Mouse (Mus musculus) thymus, postnatal 0 days (tissue): ENCODE results near the gene Fgfr2. TPM values are rescaled to one million over a fixed set of nuclear protein-coding genes. Genes with fewer than 3 reads are reported as not detected.

Experiments used
- DNase-seq: peaks from one replicate; pipeline ENCODE4 v3.0.0-alpha.2; 2015; ENCODE audit warnings: low spot score
- polyA plus RNA-seq: library from polyadenylated mRNA; unstranded; fragments of >200 nt; fragmentation: Nextera tagmentation; extraction: Ambion mirVana; gene quantifications from 2 replicates; pipeline ENCODE4 v1.2.1, GENCODE M21; 2015

Gene Fgfr2
- polyA plus RNA-seq, 1 experiment from 2014 or later = 23.6 TPM

- DNase-seq = peak; percentile 9
These were observed 835.8 kb downstream of the Fgfr2 start for GRCm38 (mm10) chr7:132287340-132287664.

DNA sequence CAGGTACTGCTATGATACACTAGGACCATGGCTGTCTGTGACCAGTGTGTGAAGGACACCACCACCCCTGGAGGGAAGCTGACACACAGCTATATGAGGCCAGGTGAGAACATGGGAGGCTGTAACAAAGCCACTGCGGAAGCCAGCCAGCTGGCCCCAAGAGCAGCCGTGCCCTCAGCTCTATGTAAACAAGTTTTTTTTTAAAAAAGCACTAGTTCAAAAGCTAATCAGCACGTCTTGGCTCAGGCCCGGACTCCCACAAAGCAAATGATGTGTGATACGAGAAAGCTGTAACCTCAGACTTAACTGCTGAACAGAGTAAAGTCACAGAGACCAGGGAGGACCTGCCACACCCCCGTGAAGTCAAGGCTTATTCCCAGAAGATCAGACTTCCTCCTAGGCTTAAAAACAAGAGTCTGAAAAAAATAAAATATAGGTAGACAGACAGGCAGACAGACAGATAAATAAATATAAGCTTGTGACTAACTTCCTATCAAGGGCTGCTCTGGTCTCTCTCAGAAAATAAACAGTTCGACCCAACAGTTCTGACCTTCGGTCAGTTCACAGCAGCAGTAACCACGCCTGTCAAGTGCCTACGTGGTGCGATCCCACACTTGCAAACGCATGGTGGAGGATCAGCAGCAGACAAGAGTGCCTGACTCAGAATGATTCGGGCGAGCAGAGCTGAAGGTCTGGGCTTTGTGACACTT lies 836.4 kb downstream of the Fgfr2 start:
- peak; percentile 47 for DNase-seq

GRCm38 (mm10) chr7:132284795-132285194 lies 838.4 kb downstream of the Fgfr2 start:
- no peak for DNase-seq

DNA sequence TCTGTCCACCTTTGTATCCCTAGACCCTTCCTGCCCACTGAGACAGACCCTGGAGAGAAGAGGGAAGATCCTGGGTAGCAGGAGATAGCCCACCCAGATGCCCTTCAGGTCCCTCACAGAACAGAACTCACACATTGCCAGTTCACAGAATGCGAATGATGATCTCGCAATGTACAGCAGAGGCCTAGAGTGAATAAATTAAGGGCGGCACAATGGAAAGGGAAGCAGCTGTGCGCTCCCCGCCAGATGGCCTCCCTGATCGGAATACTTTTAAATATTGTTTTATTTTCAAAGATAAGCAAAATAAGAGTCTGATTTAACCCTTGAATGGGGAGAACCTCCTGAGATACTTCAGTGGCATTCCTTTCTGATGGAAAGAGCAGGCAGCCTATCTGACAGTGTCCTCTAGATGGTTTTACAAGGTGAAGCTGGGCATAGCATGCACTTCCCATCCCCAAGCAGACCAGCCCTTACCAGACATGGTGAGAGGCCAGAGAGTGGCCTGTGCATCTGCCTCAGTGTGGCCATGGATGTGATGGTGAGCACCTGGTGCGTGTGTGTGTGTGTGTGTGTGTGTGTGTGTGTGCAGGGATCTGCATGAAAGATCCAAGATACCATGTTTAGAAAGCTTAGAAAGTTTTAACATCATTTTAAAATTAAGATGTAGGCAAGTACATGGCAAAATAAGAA lies 839.0 kb downstream of the Fgfr2 start:
- no peak for DNase-seq

- no peak for DNase-seq
These were observed 840.6 kb downstream of the Fgfr2 start for GRCm38 (mm10) chr7:132282576-132282975.

DNA sequence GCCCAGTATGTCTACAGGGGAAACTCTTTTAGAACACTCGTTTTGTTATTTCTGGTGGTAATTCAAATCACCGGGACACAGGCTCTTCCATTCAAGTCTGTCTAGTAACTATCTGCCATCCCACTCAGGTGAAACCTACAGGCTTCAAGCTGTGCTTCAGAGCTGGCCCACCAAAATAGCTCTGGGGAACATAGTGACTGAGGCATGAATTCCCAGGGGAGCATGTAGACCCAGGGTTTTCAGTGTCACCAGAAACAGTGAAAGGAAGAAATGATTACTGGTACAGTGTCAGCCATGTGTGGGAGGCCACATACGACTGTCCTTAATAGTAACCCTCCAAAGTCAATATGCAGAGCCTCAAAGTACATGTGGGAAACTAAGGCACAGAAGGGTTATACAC lies 841.0 kb downstream of the Fgfr2 start:
- DNase-seq = no peak

DNA sequence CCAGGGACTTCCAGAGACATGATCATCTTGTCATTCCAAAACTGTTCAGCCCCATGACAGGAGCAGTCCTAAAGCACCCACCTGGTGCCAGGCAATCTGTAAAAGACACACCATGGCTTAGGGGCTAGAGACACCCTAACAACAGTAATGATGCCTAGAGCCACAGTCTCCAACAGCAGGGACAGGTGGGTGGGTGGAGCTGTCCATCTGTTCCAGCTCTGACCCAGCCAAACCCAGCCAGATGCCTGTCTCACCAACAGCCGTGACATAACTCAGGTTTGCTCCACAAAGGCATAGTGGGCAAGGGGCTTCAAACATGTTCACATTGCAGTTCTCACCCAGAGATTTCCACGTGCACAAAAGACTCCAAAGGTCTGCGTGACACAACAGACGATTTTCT lies 841.4 kb downstream of the Fgfr2 start:
- no peak for DNase-seq

DNA sequence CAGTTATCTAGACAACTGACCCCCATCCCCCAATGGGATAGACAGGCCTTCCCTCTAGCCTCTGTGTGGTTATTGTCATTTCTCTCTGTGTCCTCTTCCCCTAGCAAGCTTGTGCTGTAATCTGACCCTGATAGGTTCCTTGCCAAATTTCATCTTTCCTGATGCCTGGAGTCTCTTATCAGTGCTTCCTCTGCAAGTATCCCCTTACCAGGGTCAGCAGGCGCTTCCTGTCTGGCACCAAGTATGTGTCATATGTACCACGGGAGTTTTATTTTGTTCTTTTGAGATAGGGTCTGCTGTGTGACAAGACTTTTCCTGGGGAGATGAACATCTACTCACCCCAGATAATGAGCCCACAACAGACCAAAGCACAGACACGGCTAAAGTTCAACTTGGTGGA lies 844.5 kb downstream of the Fgfr2 start:
- no peak for DNase-seq

- no peak for DNase-seq
These were observed 846.9 kb downstream of the Fgfr2 start for GRCm38 (mm10) chr7:132276287-132276686.

- DNase-seq = no peak
These were observed 849.2 kb downstream of the Fgfr2 start for GRCm38 (mm10) chr7:132273741-132274513.

- no peak for DNase-seq
These were observed 850.2 kb downstream of the Fgfr2 start for GRCm38 (mm10) chr7:132272984-132273383.

- DNase-seq = no peak
These were observed 852.8 kb downstream of the Fgfr2 start for GRCm38 (mm10) chr7:132270364-132270763.

- DNase-seq = no peak
These were observed 853.5 kb downstream of the Fgfr2 start for GRCm38 (mm10) chr7:132269661-132270060.

DNA sequence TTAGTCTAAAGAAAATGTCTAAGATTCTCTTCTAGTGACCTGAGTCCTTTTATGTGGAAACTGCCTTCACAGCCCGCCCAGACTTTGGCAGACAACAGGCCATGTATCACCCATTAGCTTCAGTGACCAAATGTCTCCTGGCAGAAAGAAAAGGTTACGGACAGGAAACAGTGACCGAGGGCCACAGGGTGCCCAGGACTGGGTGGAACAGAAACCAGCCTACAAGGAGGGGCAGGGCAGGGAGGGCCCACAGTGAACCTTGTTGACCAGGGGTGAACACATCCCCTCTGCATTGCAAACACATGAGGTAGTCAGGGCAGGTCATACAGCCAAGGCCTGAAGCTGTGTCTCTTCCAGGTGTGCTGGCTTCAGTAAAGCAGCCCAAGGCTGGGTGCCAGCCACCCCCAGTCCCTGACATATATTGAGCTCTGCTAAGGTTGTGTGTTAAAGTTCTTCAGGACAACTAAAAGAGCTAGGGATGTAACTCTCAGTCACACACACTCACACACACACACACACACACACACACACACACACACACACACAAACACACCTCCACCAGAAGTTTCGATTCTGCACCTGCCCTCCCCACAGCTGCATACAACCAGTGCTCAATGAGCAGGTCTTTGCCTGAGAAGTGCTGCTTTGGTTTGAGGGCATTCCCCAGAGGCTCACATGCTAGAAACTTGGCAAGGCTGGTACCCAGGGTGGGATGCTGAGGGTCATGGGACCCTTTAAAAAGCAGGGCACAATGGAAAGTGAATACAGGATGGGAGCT lies 855.2 kb downstream of the Fgfr2 start:
- DNase-seq = no peak

DNA sequence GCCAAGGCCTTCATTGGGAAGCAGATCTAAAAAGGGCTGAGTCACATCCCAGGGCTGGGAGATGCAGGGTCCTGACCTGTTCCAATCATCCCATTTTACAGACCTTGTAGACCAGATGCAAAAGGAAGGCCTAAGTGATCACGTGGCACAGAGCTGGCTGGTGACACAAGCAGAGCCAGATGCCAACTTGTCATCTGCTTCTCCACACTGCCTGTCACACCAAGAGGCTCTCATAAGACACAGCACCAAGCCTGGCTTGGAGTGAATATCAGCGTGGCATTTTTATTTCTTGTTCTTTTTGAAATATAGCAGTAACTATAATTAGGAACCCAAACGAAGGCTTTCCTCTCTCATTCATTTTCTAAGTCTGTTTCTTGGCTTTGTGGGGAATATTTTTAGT lies 858.4 kb downstream of the Fgfr2 start:
- DNase-seq = no peak

- DNase-seq = no peak
These were observed 860.0 kb downstream of the Fgfr2 start for GRCm38 (mm10) chr7:132263186-132263585.

DNA sequence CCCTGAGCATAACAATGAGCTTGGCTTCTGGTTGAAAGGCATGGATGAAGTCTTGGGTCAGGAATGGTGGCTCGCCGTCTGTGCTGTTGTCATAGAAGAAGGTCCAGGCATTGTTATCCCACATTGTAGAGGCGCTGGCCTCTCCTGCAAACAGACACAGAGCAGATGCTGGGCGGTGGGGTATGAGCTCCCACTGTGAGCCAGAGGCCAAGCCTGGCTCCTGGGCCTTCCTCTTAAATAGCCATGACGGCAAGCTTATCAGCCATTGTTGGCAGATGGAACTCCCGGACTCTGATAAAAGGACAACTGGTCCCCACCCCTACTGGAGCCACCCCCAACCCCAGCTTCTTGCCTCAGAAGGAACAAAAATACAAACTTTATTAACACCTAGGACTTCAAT lies 860.5 kb downstream of the Fgfr2 start:
- no peak for DNase-seq

DNA sequence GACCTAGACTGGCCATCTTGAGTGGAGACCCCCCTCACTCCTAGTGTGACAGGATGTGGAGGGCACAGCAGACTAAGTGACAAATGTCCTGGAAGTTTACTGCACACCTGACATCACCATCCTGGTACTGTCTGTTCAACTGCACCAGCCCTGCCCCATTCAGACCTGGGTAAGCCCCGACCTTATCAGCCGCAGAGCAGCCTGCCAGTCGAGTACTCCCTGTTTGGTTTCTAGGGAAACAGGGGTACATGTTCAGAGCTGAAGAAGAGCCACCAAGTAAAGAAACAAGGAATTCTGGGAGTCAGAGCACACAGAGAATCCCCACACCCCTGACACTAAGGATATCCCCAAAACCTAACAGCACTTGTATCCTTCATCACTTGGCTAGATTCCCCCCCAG lies 861.3 kb downstream of the Fgfr2 start:
- no peak for DNase-seq

DNA sequence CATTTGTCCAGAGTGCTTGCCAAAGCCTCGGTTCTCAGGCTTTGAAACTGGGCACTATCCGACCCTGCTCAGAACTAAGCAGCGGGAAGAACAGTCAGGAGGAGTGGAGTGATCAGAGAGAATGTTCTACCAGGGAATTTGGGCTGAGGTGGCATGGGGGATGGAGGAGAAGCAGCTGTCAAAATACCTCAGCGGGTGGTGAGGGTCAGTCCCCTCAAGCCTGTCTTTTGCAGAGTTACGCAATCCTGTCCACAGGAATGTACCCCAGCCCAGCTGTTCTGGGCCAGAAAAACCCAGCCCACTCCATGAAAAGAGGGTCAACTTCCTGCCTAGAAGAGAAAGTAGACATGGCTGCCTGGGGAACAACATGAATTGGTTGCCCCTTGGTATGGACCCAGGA lies 862.5 kb downstream of the Fgfr2 start:
- no peak for DNase-seq

GRCm38 (mm10) chr7:132258817-132259216 lies 864.3 kb downstream of the Fgfr2 start:
- no peak for DNase-seq

GRCm38 (mm10) chr7:132258216-132258615 lies 864.9 kb downstream of the Fgfr2 start:
- DNase-seq = no peak

GRCm38 (mm10) chr7:132253513-132253912 lies 869.6 kb downstream of the Fgfr2 start:
- no peak for DNase-seq
